Mouse (Mus musculus) erythroid progenitor cell, adult 5-6 weeks (primary cell): ENCODE data around the gene Sema4g. TPM values are rescaled to one million over a fixed set of nuclear protein-coding genes. Genes with fewer than 3 reads are reported as not detected.
A peak's percentile ranks its signal among the peaks of the same experiment; 100 is the strongest.

Experiments
- ATAC-seq: replicated peaks from 2 replicates; pipeline ENCODE4 v1.8.0; 2016; ENCODE audit warnings: moderate number of reproducible peaks, mild to moderate bottlenecking, moderate TSS enrichment, inconsistent platforms; ENCODE audit not compliant: poor library complexity, low FRiP score, severe bottlenecking
- total RNA-seq, 2 experiments: library from RNA; stranded (forward) in 1 of 2; stranded (reverse) in 1 of 2; fragments of 150-400 nt in 1 of 2; fragments of 186-747, 209-891 nt in 1 of 2; gene quantifications; 2 replicates each; pipeline versions ENCODE4 v1.2.3 to v1.2.4; 2015 to 2017; ENCODE audit warnings: low replicate concordance in 2 of 2

Gene Sema4g
- total RNA-seq, 2 experiments from 2014 or later: not detected

- peak; percentile 46 for ATAC-seq
These were observed 57.8 kb downstream of the Sema4g start for GRCm38 (mm10) chr19:45046523-45047321.

DNA sequence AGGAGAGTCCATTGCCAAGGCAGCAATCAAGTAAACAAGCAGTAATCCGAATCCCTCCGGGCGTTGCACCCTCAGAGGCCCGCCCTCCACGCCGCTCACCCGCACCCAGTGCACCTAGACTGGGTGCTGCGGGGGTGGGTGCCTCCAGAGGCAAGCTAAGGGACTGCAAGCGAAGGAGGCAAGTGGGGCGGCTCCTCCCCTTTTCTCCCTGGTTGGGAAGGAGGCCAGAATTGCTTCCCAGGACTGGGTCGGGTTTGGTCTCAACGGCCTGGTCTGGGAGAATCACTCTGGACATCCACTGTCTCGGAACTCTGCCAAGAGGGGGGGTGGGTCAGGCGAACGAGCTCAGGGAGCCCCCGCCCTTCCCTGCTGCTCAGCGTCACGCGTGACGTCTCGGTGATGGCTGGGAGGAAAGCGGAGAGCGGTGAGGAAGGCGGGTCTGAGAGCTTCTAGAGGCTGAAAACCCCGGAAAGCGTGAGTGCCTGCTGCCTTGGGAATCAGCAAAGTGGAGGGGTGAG, 58.6 kb downstream of the Sema4g start, which contains the start of gene Sfxn3:
Sfxn3 (plus strand) TSS at position 87 of the 518 bp plus-strand sequence.
- peak; percentile 94 for ATAC-seq

GRCm38 (mm10) chr19:45047935-45048643, 59.2 kb downstream of the Sema4g start:
- peak; percentile 54 for ATAC-seq

- ATAC-seq: no peak
These were observed 59.9 kb downstream of the Sema4g start for GRCm38 (mm10) chr19:45048644-45049365.

DNA sequence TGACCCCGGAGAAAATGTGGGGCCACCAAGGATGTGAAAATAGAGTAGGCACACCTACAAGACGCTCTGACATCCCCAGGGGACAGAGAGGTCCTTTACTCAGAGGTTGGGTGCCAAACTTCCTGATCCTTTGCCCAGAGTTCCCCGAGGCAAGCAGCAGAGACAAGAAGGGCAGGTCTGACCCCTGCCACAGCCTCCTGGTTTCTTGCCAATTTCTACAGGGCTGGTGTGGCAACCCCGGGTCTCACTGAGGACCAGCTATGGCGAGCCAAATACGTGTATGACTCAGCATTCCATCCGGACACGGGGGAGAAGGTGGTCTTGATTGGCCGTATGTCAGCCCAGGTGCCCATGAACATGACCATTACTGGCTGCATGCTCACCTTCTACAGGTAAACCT, 60.6 kb downstream of the Sema4g start:
- ATAC-seq: no peak

Other genes starting within 250 kb of the Sema4g start
- gene Pax2, start 233.1 kb upstream of the Sema4g start, total RNA-seq (2015; ENCODE audit: low replicate concordance): not detected in 2 replicates
- not detected in 2 replicates for gene Pax2, start 233.1 kb upstream of the Sema4g start, total RNA-seq (2017; ENCODE audit: low replicate concordance)
- 17.7 and 27.2 TPM in 2 replicates for gene Slf2, start 58.0 kb upstream of the Sema4g start, total RNA-seq (2015; ENCODE audit: low replicate concordance)
- 26.5 and 29.4 TPM in 2 replicates for gene Slf2, start 58.0 kb upstream of the Sema4g start, total RNA-seq (2017; ENCODE audit: low replicate concordance)
- 2.9 and 4.3 TPM in 2 replicates for gene Twnk, start 16.6 kb downstream of the Sema4g start, total RNA-seq (2015; ENCODE audit: low replicate concordance)
- gene Twnk, start 16.6 kb downstream of the Sema4g start, total RNA-seq (2017; ENCODE audit: low replicate concordance): 1.4 and 2.0 TPM in 2 replicates
- gene Mrpl43, start 17.3 kb downstream of the Sema4g start, total RNA-seq (2015; ENCODE audit: low replicate concordance): 15.5 and 19.3 TPM in 2 replicates
- 8.4 and 11.4 TPM in 2 replicates for gene Mrpl43, start 17.3 kb downstream of the Sema4g start, total RNA-seq (2017; ENCODE audit: low replicate concordance)
- gene Lzts2, start 25.3 kb downstream of the Sema4g start, total RNA-seq (2015; ENCODE audit: low replicate concordance): 3.8 TPM in 1 of 2 replicates, not detected in the other
- gene Lzts2, start 25.3 kb downstream of the Sema4g start, total RNA-seq (2017; ENCODE audit: low replicate concordance): 1.4 and 2.2 TPM in 2 replicates
- not detected in 2 replicates for gene Pdzd7, start 56.6 kb downstream of the Sema4g start, total RNA-seq (2015; ENCODE audit: low replicate concordance)
- gene Pdzd7, start 56.6 kb downstream of the Sema4g start, total RNA-seq (2017; ENCODE audit: low replicate concordance): not detected in 2 replicates
- gene Sfxn3, start 58.4 kb downstream of the Sema4g start, total RNA-seq (2015; ENCODE audit: low replicate concordance): 1.4 and 4.6 TPM in 2 replicates
- gene Sfxn3, start 58.4 kb downstream of the Sema4g start, total RNA-seq (2017; ENCODE audit: low replicate concordance): 1.6 and 3.3 TPM in 2 replicates
- not detected in 2 replicates for gene Kazald1, start 86.1 kb downstream of the Sema4g start, total RNA-seq (2015; ENCODE audit: low replicate concordance)
- not detected in 2 replicates for gene Kazald1, start 86.1 kb downstream of the Sema4g start, total RNA-seq (2017; ENCODE audit: low replicate concordance)
- not detected in 2 replicates for gene Tlx1, start 161.6 kb downstream of the Sema4g start, total RNA-seq (2015; ENCODE audit: low replicate concordance)
- not detected in 2 replicates for gene Tlx1, start 161.6 kb downstream of the Sema4g start, total RNA-seq (2017; ENCODE audit: low replicate concordance)
- not detected in 2 replicates for gene Lbx1, start 246.7 kb downstream of the Sema4g start, total RNA-seq (2015; ENCODE audit: low replicate concordance)
- not detected in 2 replicates for gene Lbx1, start 246.7 kb downstream of the Sema4g start, total RNA-seq (2017; ENCODE audit: low replicate concordance)